Mouse (Mus musculus) erythroblast, embryonic 14.5 days (primary cell): ENCODE data around the gene Anapc16. TPM values are rescaled to one million over a fixed set of nuclear protein-coding genes. Genes with fewer than 3 reads are reported as not detected.

Experiments used
- H3K27me3 ChIP-seq: 2 replicates; pipeline ENCODE4 v1.6.1; 2012; ENCODE audit warnings: inconsistent platforms; ENCODE audit not compliant: control insufficient read depth
- H3K36me3 ChIP-seq: 2 replicates; pipeline ENCODE4 v1.6.1; 2012; ENCODE audit warnings: mild to moderate bottlenecking, inconsistent platforms; ENCODE audit not compliant: control insufficient read depth
- H3K4me1 ChIP-seq: 2 replicates; pipeline ENCODE4 v1.6.1; 2012; ENCODE audit warnings: inconsistent platforms; ENCODE audit not compliant: control insufficient read depth
- H3K4me3 ChIP-seq: replicated peaks from 2 replicates; pipeline ENCODE3; 2012; ENCODE audit warnings: moderate library complexity, mild to moderate bottlenecking, inconsistent platforms
- H3K9me3 ChIP-seq: 2 replicates; pipeline ENCODE4 v1.6.1; 2012; ENCODE audit warnings: low read length, inconsistent platforms, mixed read lengths; ENCODE audit not compliant: control insufficient read depth
- GATA1 ChIP-seq: IDR thresholded peaks from 2 replicates; pipeline ENCODE4 v1.6.1; 2012; ENCODE audit warnings: low read length, inconsistent platforms, mixed read lengths
- TAL1 ChIP-seq: IDR thresholded peaks from 3 replicates; pipeline ENCODE4 v1.6.1; 2012; ENCODE audit warnings: low read length, inconsistent platforms, mixed read lengths
- polyA plus RNA-seq: library from polyadenylated mRNA; stranded (reverse); fragments of >175 nt; gene quantifications from 2 replicates; pipeline ENCODE4 v1.2.3, GENCODE M21; 2012

Gene Anapc16
- polyA plus RNA-seq, 1 experiment: 7.5 TPM

- H3K9me3 ChIP-seq: no peaks in the 10 kb centered on the region
- no peaks in the 10 kb centered on the region for H3K36me3 ChIP-seq
- no peak overlapping the region for H3K4me3 ChIP-seq
- H3K27me3 ChIP-seq: no peaks in the 10 kb centered on the region
- TF ChIP-seq GATA1: no peak
- no peak for TF ChIP-seq TAL1
- H3K4me1 ChIP-seq: 0 out of 2 replicates have a peak, but pooled peaks cover 2% of the 10 kb centered on the region
These were observed 25.1 kb downstream of the Anapc16 start for GRCm38 (mm10) chr10:59977715-59978343.

DNA sequence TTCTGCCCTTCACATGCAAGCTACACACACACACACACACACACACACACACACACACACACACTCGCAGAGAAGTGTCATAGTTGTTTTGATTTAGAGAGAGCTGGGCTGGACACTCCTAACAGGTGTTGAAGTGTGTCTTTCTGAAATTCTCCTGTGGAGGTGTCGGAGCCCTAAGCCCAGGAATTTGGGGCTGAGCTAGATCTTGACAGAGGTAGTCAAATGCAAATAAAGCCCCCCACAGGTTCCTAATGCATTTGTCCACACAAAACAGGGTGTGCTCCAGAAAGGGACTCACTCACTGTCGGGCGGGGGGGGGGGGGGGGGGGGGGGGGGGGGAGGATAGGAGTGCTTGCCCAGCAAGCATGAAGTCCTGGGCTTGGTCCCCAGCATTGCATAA, 25.8 kb downstream of the Anapc16 start:
- H3K4me1 ChIP-seq: 0 out of 2 replicates have a peak, but pooled peaks cover 2% of the 10 kb centered on the region
- H3K36me3 ChIP-seq: no peaks in the 10 kb centered on the region
- TF ChIP-seq GATA1: no peak
- H3K27me3 ChIP-seq: no peaks in the 10 kb centered on the region
- no peak overlapping the region for H3K4me3 ChIP-seq
- no peaks in the 10 kb centered on the region for H3K9me3 ChIP-seq

DNA sequence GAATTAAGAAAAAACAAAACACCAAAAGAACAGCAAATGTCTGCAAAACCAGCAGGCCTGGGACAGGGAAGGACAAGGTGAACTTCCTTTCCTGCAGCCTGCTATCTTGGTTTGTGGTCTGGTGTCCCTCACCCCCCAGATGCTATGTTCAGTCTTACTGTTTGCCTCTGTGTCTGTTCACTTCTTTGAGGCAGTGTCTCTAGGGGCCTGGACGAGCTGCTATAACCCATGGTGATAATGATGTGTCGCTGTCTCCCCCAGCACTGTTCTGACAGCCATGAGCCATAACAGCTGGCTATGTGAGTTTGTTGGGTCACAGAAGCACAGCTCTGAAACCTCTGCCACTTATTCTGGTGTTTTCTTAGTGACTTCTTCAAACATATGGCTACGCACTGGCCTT, 28.1 kb downstream of the Anapc16 start:
- no peaks in the 10 kb centered on the region for H3K9me3 ChIP-seq
- no peak overlapping the region for H3K4me3 ChIP-seq
- TF ChIP-seq GATA1 (no peak), TAL1 (no peak)
- H3K36me3 ChIP-seq: no peaks in the 10 kb centered on the region
- H3K27me3 ChIP-seq: peaks cover 21% of the 10 kb centered on the region
- H3K4me1 ChIP-seq: peaks cover 15% of the 10 kb centered on the region

- H3K9me3 ChIP-seq: no peaks in the 10 kb centered on the region
- H3K36me3 ChIP-seq: no peaks in the 10 kb centered on the region
- H3K27me3 ChIP-seq: peaks cover 25% of the 10 kb centered on the region
- peaks cover 18% of the 10 kb centered on the region for H3K4me1 ChIP-seq
- TF ChIP-seq GATA1 (no peak), TAL1 (no peak)
- no peak overlapping the region for H3K4me3 ChIP-seq
These were observed 28.7 kb downstream of the Anapc16 start for GRCm38 (mm10) chr10:59974191-59974664.

DNA sequence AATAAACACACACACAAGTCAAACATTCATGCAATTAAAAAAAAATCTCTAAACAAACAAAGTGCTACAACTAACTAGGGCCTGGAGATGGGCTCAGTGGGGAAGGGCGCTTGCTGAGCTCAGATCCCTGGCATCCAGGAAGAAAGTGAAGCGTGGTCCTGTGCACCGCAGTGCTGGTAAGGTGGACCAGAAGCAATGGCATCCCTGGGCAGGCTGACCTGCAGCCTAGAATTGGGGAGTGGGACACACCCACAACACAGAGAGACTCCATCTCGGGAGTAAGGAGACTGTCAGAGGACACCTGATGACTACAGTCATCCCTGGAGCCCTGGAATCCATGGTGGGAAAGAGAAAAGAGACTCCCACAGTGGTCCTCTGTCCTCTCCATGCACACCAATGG, 29.5 kb downstream of the Anapc16 start:
- Histone ChIP-seq H3K27me3 (peaks cover 29% of the 10 kb centered on the region), H3K9me3 (no peaks in the 10 kb centered on the region), H3K36me3 (no peaks in the 10 kb centered on the region), H3K4me3 (no peak overlapping the region), H3K4me1 (peaks cover 18% of the 10 kb centered on the region)
- TF ChIP-seq GATA1 (no peak), TAL1 (no peak)

GRCm38 (mm10) chr10:59972999-59973398, 29.9 kb downstream of the Anapc16 start:
- Histone ChIP-seq H3K4me1 (peaks cover 18% of the 10 kb centered on the region), H3K36me3 (no peaks in the 10 kb centered on the region), H3K9me3 (no peaks in the 10 kb centered on the region), H3K27me3 (peaks cover 33% of the 10 kb centered on the region), H3K4me3 (no peak overlapping the region)
- no peak for TF ChIP-seq GATA1
- no peak for TF ChIP-seq TAL1

- Histone ChIP-seq H3K36me3 (no peaks in the 10 kb centered on the region), H3K4me1 (peaks cover 18% of the 10 kb centered on the region), H3K4me3 (no peak overlapping the region), H3K9me3 (no peaks in the 10 kb centered on the region), H3K27me3 (peaks cover 38% of the 10 kb centered on the region)
- TF ChIP-seq GATA1: no peak
These were observed 30.4 kb downstream of the Anapc16 start for GRCm38 (mm10) chr10:59972534-59972933.

GRCm38 (mm10) chr10:59971813-59972212, 31.1 kb downstream of the Anapc16 start:
- H3K4me1 ChIP-seq: peaks cover 18% of the 10 kb centered on the region
- no peak for TF ChIP-seq TAL1

DNA sequence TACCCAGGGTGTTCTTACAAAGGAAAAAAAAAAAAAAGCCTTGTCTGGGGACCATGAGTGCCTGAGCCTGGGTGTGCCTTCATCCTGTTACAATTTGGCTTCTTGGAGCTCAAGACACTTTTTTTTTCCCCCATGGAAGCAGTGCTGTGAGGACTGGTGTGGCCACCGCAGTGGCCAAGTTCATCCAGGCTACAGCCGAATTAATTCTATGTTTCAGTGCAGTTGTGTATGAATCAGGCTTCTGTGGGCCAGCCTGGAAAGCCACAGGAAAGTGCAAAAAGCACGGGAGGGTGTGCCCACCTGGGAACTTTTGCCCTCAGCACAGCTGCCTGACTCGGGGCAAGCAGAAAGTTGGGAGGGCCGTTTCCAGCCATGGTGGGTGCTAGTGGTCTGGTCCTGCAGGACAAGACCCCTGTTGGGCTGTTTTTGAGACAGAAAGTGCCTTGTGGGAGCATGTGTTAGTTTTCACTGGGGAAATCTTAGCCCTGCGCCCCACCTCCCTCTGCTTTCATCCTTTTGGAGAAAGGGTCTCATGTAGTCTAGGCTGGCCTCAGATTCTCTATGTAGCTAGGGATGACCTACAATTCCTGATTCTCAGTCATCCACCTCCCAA, 32.4 kb downstream of the Anapc16 start:
- TF ChIP-seq TAL1 (no peak), GATA1 (no peak)
- H3K9me3 ChIP-seq: peaks cover 2% of the 10 kb centered on the region; the same call in 1 of the 2 replicates
- H3K36me3 ChIP-seq: no peaks in the 10 kb centered on the region
- H3K27me3 ChIP-seq: peaks cover 45% of the 10 kb centered on the region
- H3K4me3 ChIP-seq: no peak overlapping the region
- peaks cover 18% of the 10 kb centered on the region for H3K4me1 ChIP-seq

More at GRCm38 (mm10) chr10:59971813-59972212, 31.1 kb downstream of the Anapc16 start:
- Histone ChIP-seq H3K9me3 (peaks cover 2% of the 10 kb centered on the region; the same call in 1 of the 2 replicates), H3K4me3 (no peak overlapping the region), H3K36me3 (no peaks in the 10 kb centered on the region), H3K27me3 (peaks cover 43% of the 10 kb centered on the region)
